In the genomic region with DNA sequence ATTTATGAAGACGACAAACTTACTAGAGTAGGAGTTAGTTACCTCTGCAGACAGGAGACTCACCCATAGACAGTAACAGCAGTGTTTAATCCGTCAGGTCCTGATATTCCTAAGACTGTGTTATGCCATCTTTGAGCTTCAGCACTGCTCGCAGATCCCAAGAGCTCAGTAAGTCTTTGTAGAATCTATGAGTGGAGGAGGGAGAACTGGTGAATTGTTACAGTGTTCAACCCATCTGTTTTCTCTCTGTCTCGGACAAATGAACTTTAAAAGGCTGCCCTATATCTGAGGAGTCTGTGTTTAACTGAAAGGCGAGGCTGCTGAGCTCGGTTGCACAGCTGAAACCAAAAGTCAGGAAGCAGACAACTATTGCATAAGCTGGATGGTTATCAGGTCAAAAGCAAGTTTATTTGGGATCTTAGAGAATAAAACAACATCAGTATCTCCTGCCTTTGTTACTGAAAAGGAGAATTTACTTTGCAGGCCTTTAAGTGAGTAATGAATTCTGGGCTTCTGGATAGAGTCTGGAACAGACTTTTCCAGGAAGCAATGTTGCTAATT, we compare ENCODE assay signal across 26 mouse cellular contexts. TPM values are rescaled to one million over a fixed set of nuclear protein-coding genes. Genes with fewer than 3 reads are reported as not detected.
DNase-seq lines count a peak whose midpoint lies in the region; ATAC-seq and TF ChIP-seq lines count a peak whose summit lies in the region.
"Had no signal": no experiment of that assay in that cellular context is flagged by ENCODE, and none has a peak within 500 bp of the region (broad histone marks: within the 10 kb centered on the region; RNA-seq: fewer than 3 reads in every experiment).

No protein-coding gene starts in this region.

- no peaks in the 10 kb centered on the region for H3K9me3 ChIP-seq in intestine, embryonic 14.5 days (ENCODE audit: control insufficient read depth, low read length)
- H3K9me3 ChIP-seq in intestine, embryonic 15.5 days = no peaks in the 10 kb centered on the region
- H3K9me3 ChIP-seq in lung, embryonic 14.5 days (ENCODE audit: low read depth, low read length) = no peaks in the 10 kb centered on the region
- H3K9me3 ChIP-seq: G1E; heart, embryonic 15.5 days; liver, embryonic 13.5 days; megakaryocyte, embryonic 14.5 days; midbrain, embryonic 12.5 days had no signal

- no peaks in the 10 kb centered on the region for H3K27me3 ChIP-seq in intestine, embryonic 14.5 days (replicated peaks; ENCODE audit: control insufficient read depth, insufficient read depth, low read length)
- H3K27me3 ChIP-seq in intestine, embryonic 15.5 days (replicated peaks) = no peaks in the 10 kb centered on the region
- H3K27me3 ChIP-seq in lung, embryonic 14.5 days (ENCODE audit: insufficient read depth, low read length) = no peaks in the 10 kb centered on the region
- H3K27me3 ChIP-seq in myocyte (ENCODE audit: control insufficient read depth, insufficient read depth, insufficient read length) = peaks cover 8% of the 10 kb centered on the region
- H3K27me3 ChIP-seq: heart, embryonic 15.5 days; liver, embryonic 13.5 days; megakaryocyte, embryonic 14.5 days; midbrain, embryonic 12.5 days had no signal

- peak overlapping the region; percentile 7; the same call in 1 of the 2 replicates for H3K27ac ChIP-seq in intestine, embryonic 14.5 days (ENCODE audit: low read depth)
- no peak overlapping the region for H3K27ac ChIP-seq in intestine, embryonic 15.5 days
- H3K27ac ChIP-seq in lung, embryonic 14.5 days (ENCODE audit: low read depth) = no peak overlapping the region
- H3K27ac ChIP-seq: heart, embryonic 15.5 days; hindbrain, embryonic 14.5 days; liver, embryonic 13.5 days; midbrain, embryonic 12.5 days had no signal

- no peak overlapping the region for H3K4me3 ChIP-seq in intestine, embryonic 14.5 days (ENCODE audit: low read depth, low read length)
- no peak overlapping the region for H3K4me3 ChIP-seq in intestine, embryonic 15.5 days (replicated peaks)
- H3K4me3 ChIP-seq in lung, embryonic 14.5 days (ENCODE audit: low read depth, low read length) = no peak overlapping the region
- H3K4me3 ChIP-seq in myocyte = no peak overlapping the region
- H3K4me3 ChIP-seq: heart, embryonic 15.5 days; liver, embryonic 13.5 days; megakaryocyte, embryonic 14.5 days; midbrain, embryonic 12.5 days had no signal

- 40% methylated on average over 6 of the region's 6 CpGs for WGBS in intestine, embryonic 14.5 days
- 31% methylated on average over 6 of the region's 6 CpGs for WGBS in intestine, embryonic 15.5 days
- 45% methylated on average over 6 of the region's 6 CpGs for WGBS in lung, embryonic 14.5 days

- H3K9ac ChIP-seq in intestine, embryonic 14.5 days (ENCODE audit: low read length) = no peak overlapping the region
- no peak overlapping the region for H3K9ac ChIP-seq in intestine, embryonic 15.5 days
- H3K9ac ChIP-seq in lung, embryonic 14.5 days = no peak overlapping the region
- H3K9ac ChIP-seq: heart, embryonic 15.5 days; hindbrain, embryonic 14.5 days; liver, embryonic 13.5 days; midbrain, embryonic 12.5 days had no signal

- no peak overlapping the region for H3ac ChIP-seq in myocyte (ENCODE audit: control insufficient read depth, insufficient read length)

- H3K4me2 ChIP-seq in intestine, embryonic 14.5 days (ENCODE audit: low read length) = no peak overlapping the region
- no peak overlapping the region for H3K4me2 ChIP-seq in intestine, embryonic 15.5 days (replicated peaks)
- H3K4me2 ChIP-seq in lung, embryonic 14.5 days = no peak overlapping the region
- peak overlapping the region; percentile 3 for H3K4me2 ChIP-seq in myocyte (ENCODE audit: low read depth)
- H3K4me2 ChIP-seq: heart, embryonic 15.5 days; hindbrain, embryonic 14.5 days; liver, embryonic 13.5 days; midbrain, embryonic 12.5 days had no signal

- ATAC-seq in intestine, embryonic 14.5 days (replicated peaks; ENCODE audit: low FRiP score, low TSS enrichment, low read depth) = no peak
- no peak for ATAC-seq in intestine, embryonic 15.5 days
- no peak for ATAC-seq in lung, embryonic 14.5 days (ENCODE audit: insufficient read depth)
- ATAC-seq: forebrain, embryonic 14.5 days had no signal

- TF ChIP-seq POLR2A in myocyte (IDR thresholded peaks at IDR 0.05; ENCODE audit: insufficient read length, low read depth) = no peak

- no peaks in the 10 kb centered on the region for H3K79me2 ChIP-seq in myocyte (ENCODE audit: control insufficient read depth, insufficient read depth)

- no peak for TF ChIP-seq CTCF in lung, embryonic 14.5 days (IDR thresholded peaks at IDR 0.05; ENCODE audit: low read depth)

- peaks cover 6% of the 10 kb centered on the region for H3K4me1 ChIP-seq in intestine, embryonic 14.5 days (replicated peaks; ENCODE audit: control insufficient read depth, insufficient read depth, low read length)
- no peaks in the 10 kb centered on the region for H3K4me1 ChIP-seq in intestine, embryonic 15.5 days (replicated peaks)
- H3K4me1 ChIP-seq in lung, embryonic 14.5 days (ENCODE audit: insufficient read depth) = no peaks in the 10 kb centered on the region
- H3K4me1 ChIP-seq: heart, embryonic 15.5 days; liver, embryonic 13.5 days; megakaryocyte, embryonic 14.5 days; midbrain, embryonic 12.5 days had no signal

- no peak for DNase-seq in intestine, embryonic 14.5 days (ENCODE audit: low spot score)
- DNase-seq in lung, embryonic 14.5 days = peak; percentile 26
- no peak for DNase-seq in lung, postnatal 4 days
- peak; percentile 13 for DNase-seq in brain, adult 2 months (ENCODE audit: low read depth, low spot score)
- DNase-seq in gastrocnemius, adult 18-20 months (ENCODE audit: low spot score) = no peak
- DNase-seq: adrenal gland, postnatal 10 days; cerebellum, adult 11 months; cerebellum, adult 9-10 months; cerebellum, postnatal 36 days; kidney, adult 8-10 months; kidney, postnatal 36 days; layer of hippocampus, postnatal 36 days; left cerebral cortex, postnatal 4 days; liver, embryonic 13.5 days; lung, adult 2 months; right cerebral cortex, postnatal 14 days; thymus, postnatal 14 days had no signal

- H3K36me3 ChIP-seq in intestine, embryonic 14.5 days (ENCODE audit: control insufficient read depth, insufficient read depth, low read length) = no peaks in the 10 kb centered on the region
- no peaks in the 10 kb centered on the region for H3K36me3 ChIP-seq in intestine, embryonic 15.5 days
- H3K36me3 ChIP-seq in lung, embryonic 14.5 days (ENCODE audit: insufficient read depth) = no peaks in the 10 kb centered on the region
- H3K36me3 ChIP-seq in myocyte (ENCODE audit: control insufficient read depth, insufficient read depth) = no peaks in the 10 kb centered on the region
- H3K36me3 ChIP-seq: G1E; heart, embryonic 15.5 days; liver, embryonic 13.5 days; midbrain, embryonic 12.5 days had no signal

TF ChIP-seq in myocyte, 11 proteins besides CTCF, POLR2A, EP300 and RAD21:
- TF ChIP-seq TCF12 (IDR thresholded peaks at IDR 0.05; ENCODE audit: insufficient read depth, poor library complexity, severe bottlenecking) = no peak
- no peak for TF ChIP-seq E2F4 (IDR thresholded peaks at IDR 0.05; ENCODE audit: insufficient read depth)
- no peak for TF ChIP-seq MAX (IDR thresholded peaks at IDR 0.05; ENCODE audit: low read depth)
- no peak for TF ChIP-seq TCF3 (IDR thresholded peaks at IDR 0.05; ENCODE audit: insufficient read length, low read depth)
- no peak for TF ChIP-seq MYOD1 (IDR thresholded peaks at IDR 0.05; ENCODE audit: control insufficient read depth in 1 of 3, insufficient read length in 2 of 3, low read depth in 2 of 3)
- TF ChIP-seq USF1 (IDR thresholded peaks at IDR 0.05; ENCODE audit: low read depth) = no peak
- TF ChIP-seq MYOG (IDR thresholded peaks at IDR 0.05; ENCODE audit: control insufficient read depth in 1 of 3, insufficient read depth in 1 of 3, insufficient read length in 2 of 3, low read depth in 2 of 3) = no peak
- no peak for TF ChIP-seq POLR2AphosphoS2 (IDR thresholded peaks at IDR 0.05; ENCODE audit: insufficient read length, low read depth)
- no peak for TF ChIP-seq SRF (IDR thresholded peaks at IDR 0.05; ENCODE audit: control insufficient read depth, insufficient read length, low read depth)
- TF ChIP-seq REST (IDR thresholded peaks at IDR 0.05; ENCODE audit: insufficient read depth, insufficient read length) = no peak
- no peak for TF ChIP-seq CEBPB (IDR thresholded peaks at IDR 0.05; ENCODE audit: insufficient read depth, poor library complexity, severe bottlenecking)

RNA-seq across cellular contexts. Expression of a gene that starts 47.8 kb away (rescaled TPM):
- polyA plus RNA-seq in intestine, embryonic 14.5 days (2014; fragmentation: Nextera tagmentation; extraction: Ambion mirVana) = 19.2 and 23.2 TPM in 2 replicates
- 14.2 and 14.7 TPM in 2 replicates for polyA plus RNA-seq in intestine, embryonic 15.5 days (2015; fragmentation: Nextera tagmentation; extraction: Ambion mirVana)
- 4.9 and 5.1 TPM in 2 replicates for polyA plus RNA-seq in lung, embryonic 14.5 days (2014; fragmentation: Nextera tagmentation; extraction: Ambion mirVana)
- polyA plus RNA-seq in myocyte (2012; fragmentation: generic; extraction: Trizol) = not detected
- under 1 TPM; 0.55 to 0.59 TPM for total RNA-seq in gastrocnemius, adult 18-20 months (2021)
- total RNA-seq: G1E; hematopoietic stem cell, adult 5-6 weeks had no signal
- polyA plus RNA-seq: G1E had no signal

Comparison
In these comparisons a context has a peak if more than half of its experiments do, and no peak if none do; other contexts are left out.
1. DNase-seq: peak in lung, embryonic 14.5 days (single experiment) and brain, adult 2 months (single experiment); none in intestine, embryonic 14.5 days (single experiment), lung, postnatal 4 days (0 of 2) and gastrocnemius, adult 18-20 months (single experiment).